Mouse (Mus musculus): Measurements from ENCODE around the gene Ccdc9. TPM values are rescaled to one million over a fixed set of nuclear protein-coding genes. Genes with fewer than 3 reads are reported as not detected.
"Not testable (repeated sequence)": the region's sequence is repeated elsewhere in the genome, so short reads cannot be mapped to it uniquely, and the experiment has no call there.

Ccdc9 gene
- polyA plus RNA-seq, 2 experiments = 4.2 to 24.7 TPM

DNA sequence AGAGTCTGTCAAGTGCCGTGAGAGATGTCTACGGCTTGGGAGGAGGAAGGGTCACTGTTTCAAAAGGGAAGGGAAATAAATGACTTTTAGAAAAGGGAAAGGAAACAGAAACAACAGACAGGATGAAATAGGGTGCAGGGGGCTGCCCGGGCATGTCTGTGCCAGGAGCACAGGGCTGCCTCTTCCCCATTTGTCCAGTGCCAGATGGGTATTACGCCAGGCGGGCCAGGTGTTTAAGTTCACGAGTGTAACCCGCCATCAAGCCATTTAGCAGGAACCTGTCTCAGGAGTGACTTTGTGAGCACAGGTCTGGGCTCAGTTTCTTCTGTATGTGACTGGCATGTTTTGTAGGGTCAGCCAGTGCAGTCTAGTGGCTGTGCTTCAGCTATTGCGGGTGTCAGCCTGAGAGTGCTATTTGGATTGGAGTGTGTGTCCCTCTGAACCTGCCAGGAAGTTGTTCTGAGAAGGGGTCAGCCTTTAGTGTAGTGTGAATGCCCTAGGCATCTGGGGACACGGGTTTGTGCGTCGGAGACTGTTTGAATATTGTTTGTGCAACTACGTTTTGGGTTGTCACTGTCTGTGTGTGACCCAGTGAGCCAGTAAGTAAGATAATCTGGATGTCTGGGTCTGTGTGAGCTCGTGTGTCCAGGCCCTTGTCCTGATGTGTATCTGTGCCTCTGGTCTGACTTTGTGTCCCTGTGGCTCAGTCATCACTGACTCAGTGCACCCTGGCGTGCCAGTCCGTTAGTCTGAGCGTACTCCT lies 22.1 kb upstream of the Ccdc9 start:
- Histone ChIP-seq H3K9ac (replicated peaks) (peak overlapping the region; percentile 87), H3K27me3 (ENCODE audit: control insufficient read depth, insufficient read depth, low read length) (peaks cover 10% of the 10 kb centered on the region), H3K4me1 (replicated peaks; ENCODE audit: control insufficient read depth in 2 of 2, insufficient read depth in 2 of 2, low read length in 1 of 2) (peaks cover 30 to 32% of the 10 kb centered on the region in 2 experiments), H3K4me2 (ENCODE audit: low read depth) (peak overlapping the region; percentile 99), H3K27ac (peak overlapping the region; percentile 87), H3K4me3 (ENCODE audit: insufficient read depth in 1 of 2, low read depth in 2 of 2, low read length in 2 of 2) (peak overlapping the region; percentile 47 to 92), H3K9me3 (ENCODE audit: control insufficient read depth, low read length) (no peaks in the 10 kb centered on the region), H3K36me3 (replicated peaks; ENCODE audit: control insufficient read depth, insufficient read depth, low read depth) (no peaks in the 10 kb centered on the region)
- WGBS (ENCODE audit: insufficient replicate concordance) = 37% methylated on average over 16 of the region's 16 CpGs
- no peak for TF ChIP-seq EP300 (IDR thresholded peaks at IDR 0.05; ENCODE audit: low read depth)
- no peak for ATAC-seq (ENCODE audit: insufficient read depth)
- DNase-seq (ENCODE audit: low read depth in 3 of 3, low spot score in 3 of 3) = no peak

DNA sequence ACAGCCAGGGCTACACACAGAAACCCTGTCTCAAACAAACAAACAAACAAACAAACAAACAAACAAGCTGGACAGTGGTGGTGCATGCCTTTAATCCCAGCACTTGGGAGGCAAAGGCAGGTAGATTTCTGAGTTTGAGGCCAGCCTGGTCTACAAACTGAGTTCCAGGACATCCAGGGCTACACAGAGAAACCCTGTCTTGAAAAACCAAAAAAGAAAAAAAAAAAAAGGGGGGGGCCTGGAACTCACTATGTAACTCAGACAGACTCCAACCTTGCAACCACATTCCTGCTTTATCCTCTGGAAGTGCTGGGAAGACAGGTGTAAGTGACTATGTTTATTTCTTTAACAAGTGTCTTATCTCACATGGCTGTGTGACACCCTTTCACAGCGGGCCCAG lies 21.5 kb upstream of the Ccdc9 start, which contains the start of gene Bbc3:
Gene Bbc3 (plus strand): TSS at position 301 of the 400 bp plus-strand sequence.
- Histone ChIP-seq H3K4me3 (ENCODE audit: insufficient read depth in 1 of 2, low read depth in 2 of 2, low read length in 2 of 2) (peak within 1 kb of the TSS; percentile 47 to 92), H3K27ac (peak within 1 kb of the TSS; percentile 87), H3K4me1 (replicated peaks; ENCODE audit: control insufficient read depth in 2 of 2, insufficient read depth in 2 of 2, low read length in 1 of 2) (peaks cover 27 to 28% of the 10 kb centered on the region in 2 experiments), H3K4me2 (ENCODE audit: low read depth) (peak within 1 kb of the TSS; percentile 99), H3K9ac (replicated peaks) (peak within 1 kb of the TSS; percentile 87)
- H3K9me3 ChIP-seq (ENCODE audit: control insufficient read depth, low read length); H3K36me3 ChIP-seq (replicated peaks; ENCODE audit: control insufficient read depth, insufficient read depth, low read depth); H3K27me3 ChIP-seq (ENCODE audit: control insufficient read depth, insufficient read depth, low read length); DNase-seq (ENCODE audit: low read depth in 3 of 3, low spot score in 3 of 3); ATAC-seq (ENCODE audit: insufficient read depth): not testable (repeated sequence)
- WGBS (ENCODE audit: insufficient replicate concordance) = 25% methylated on average over 1 of the region's 1 CpGs

DNA sequence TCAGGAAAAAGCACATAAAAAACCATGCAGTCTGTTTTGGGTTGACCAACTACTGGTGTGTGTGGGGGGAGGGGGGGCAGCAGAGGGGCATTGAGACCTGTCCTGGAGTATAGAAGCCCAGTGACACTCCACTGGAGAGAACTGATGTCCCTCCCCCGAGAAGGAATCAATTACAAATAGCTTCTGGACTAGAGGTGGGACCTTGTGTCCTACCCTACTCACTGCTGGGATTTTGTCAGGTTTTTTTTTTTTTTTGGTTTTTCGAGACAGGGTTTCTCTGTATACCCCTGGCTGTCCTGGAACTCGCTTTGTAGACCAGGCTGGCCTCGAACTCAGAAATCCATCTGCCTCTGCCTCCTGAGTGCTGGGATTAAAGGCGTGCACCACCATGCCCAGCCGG lies 20.5 kb upstream of the Ccdc9 start:
- WGBS (ENCODE audit: insufficient replicate concordance) = 57% methylated on average over 6 of the region's 6 CpGs
- H3K9me3 ChIP-seq (ENCODE audit: control insufficient read depth, low read length); DNase-seq (ENCODE audit: low read depth in 3 of 3, low spot score in 3 of 3); H3K27me3 ChIP-seq (ENCODE audit: control insufficient read depth, insufficient read depth, low read length); ATAC-seq (ENCODE audit: insufficient read depth); H3K9ac ChIP-seq (replicated peaks); H3K4me2 ChIP-seq (ENCODE audit: low read depth); H3K4me3 ChIP-seq (ENCODE audit: insufficient read depth in 1 of 2, low read depth in 2 of 2, low read length in 2 of 2); H3K27ac ChIP-seq; H3K36me3 ChIP-seq (replicated peaks; ENCODE audit: control insufficient read depth, insufficient read depth, low read depth): not testable (repeated sequence)
- peaks cover 17 to 20% of the 10 kb centered on the region in 2 experiments for H3K4me1 ChIP-seq (replicated peaks; ENCODE audit: control insufficient read depth in 2 of 2, insufficient read depth in 2 of 2, low read length in 1 of 2)

DNA sequence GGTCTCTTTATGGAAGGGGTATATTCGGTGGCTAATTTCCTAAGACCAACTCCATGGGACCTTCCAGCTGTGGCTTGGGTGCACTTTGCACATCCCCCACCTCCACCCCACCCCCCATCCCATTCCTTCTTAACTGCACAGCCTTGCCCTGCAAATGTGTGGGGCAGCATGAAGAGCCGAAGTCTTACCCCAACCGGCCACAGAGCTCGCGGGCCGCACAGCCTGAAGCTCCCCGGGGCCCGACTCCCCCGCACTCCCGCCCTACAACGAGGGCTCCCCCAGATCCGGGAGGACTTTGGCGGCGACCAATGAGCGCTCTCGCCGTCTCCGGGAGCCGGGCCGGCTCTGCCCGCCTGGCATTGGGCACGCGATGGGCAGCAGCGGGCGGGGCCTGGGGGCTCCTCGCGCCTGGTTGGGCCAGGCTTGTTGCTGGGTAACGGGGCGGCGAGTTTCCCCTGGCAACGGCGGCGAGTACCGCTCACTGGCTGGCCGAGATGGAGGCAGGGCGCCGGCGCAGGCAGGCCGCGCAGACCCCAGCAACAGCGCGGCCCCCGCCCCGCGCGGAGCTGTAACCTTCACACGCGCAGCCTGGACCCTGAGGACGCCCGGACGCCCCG lies 12.9 kb upstream of the Ccdc9 start:
- 3% methylated on average over 52 of the region's 52 CpGs for WGBS (ENCODE audit: insufficient replicate concordance)
- peak overlapping the region; percentile 47 for H3K4me2 ChIP-seq (ENCODE audit: low read depth)
- peaks cover 18% of the 10 kb centered on the region for H3K27me3 ChIP-seq (ENCODE audit: control insufficient read depth, insufficient read depth, low read length)
- H3K36me3 ChIP-seq (replicated peaks; ENCODE audit: control insufficient read depth, insufficient read depth, low read depth) = no peaks in the 10 kb centered on the region
- H3K4me3 ChIP-seq (ENCODE audit: insufficient read depth in 1 of 2, low read depth in 2 of 2, low read length in 2 of 2) = peak overlapping the region in 1 of 2 experiments; percentile 27; a peak in 1 of 4 replicates
- H3K9ac ChIP-seq (replicated peaks) = no peak overlapping the region
- DNase-seq (ENCODE audit: low read depth in 3 of 3, low spot score in 3 of 3) = no peak
- no peak for ATAC-seq (ENCODE audit: insufficient read depth)
- no peaks in the 10 kb centered on the region for H3K9me3 ChIP-seq (ENCODE audit: control insufficient read depth, low read length)
- no peak for TF ChIP-seq EP300 (IDR thresholded peaks at IDR 0.05; ENCODE audit: low read depth)
- no peak for TF ChIP-seq CTCF (IDR thresholded peaks at IDR 0.05; ENCODE audit: low read depth)
- peaks cover 11 to 23% of the 10 kb centered on the region in 2 experiments for H3K4me1 ChIP-seq (replicated peaks; ENCODE audit: control insufficient read depth in 2 of 2, insufficient read depth in 2 of 2, low read length in 1 of 2)
- no peak overlapping the region for H3K27ac ChIP-seq

DNA sequence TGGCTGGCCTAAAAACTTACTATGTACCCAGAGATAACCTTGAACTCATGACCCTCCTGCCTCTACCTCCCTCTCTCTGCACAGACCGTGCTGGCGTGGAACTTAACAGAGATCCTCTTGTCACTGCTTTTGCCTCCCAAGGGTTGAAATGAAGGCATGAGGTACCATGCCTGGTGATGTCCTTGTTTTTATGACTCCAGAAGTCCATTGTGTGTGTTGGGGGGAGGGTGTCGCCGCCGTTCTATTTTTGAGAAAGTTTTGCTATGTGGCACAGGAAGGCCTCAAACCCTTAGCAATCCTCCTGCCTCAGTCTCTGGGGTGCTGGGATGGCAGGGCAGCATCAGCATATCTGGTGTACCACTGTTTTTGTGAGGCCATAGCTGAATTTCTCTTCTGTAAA lies 12.3 kb upstream of the Ccdc9 start:
- Histone ChIP-seq H3K4me1 (replicated peaks; ENCODE audit: control insufficient read depth in 2 of 2, insufficient read depth in 2 of 2, low read length in 1 of 2) (peaks cover 15 to 25% of the 10 kb centered on the region in 2 experiments), H3K27me3 (ENCODE audit: control insufficient read depth, insufficient read depth, low read length) (peaks cover 18% of the 10 kb centered on the region)

More for the DNA sequence above, 12.3 kb upstream of the Ccdc9 start:
- 75% methylated on average over 5 of the region's 5 CpGs for WGBS (ENCODE audit: insufficient replicate concordance)
- H3K4me2 ChIP-seq (ENCODE audit: low read depth) = no peak overlapping the region
- ATAC-seq (ENCODE audit: insufficient read depth) = no peak
- no peaks in the 10 kb centered on the region for H3K36me3 ChIP-seq (replicated peaks; ENCODE audit: control insufficient read depth, insufficient read depth, low read depth)
- no peak for DNase-seq (ENCODE audit: low read depth in 3 of 3, low spot score in 3 of 3)
- H3K9me3 ChIP-seq (ENCODE audit: control insufficient read depth, low read length) = no peaks in the 10 kb centered on the region
- H3K27ac ChIP-seq = no peak overlapping the region
- H3K9ac ChIP-seq (replicated peaks) = no peak overlapping the region
- H3K4me3 ChIP-seq (ENCODE audit: insufficient read depth in 1 of 2, low read depth in 2 of 2, low read length in 2 of 2) = no peak overlapping the region
- TF ChIP-seq CTCF (IDR thresholded peaks at IDR 0.05; ENCODE audit: low read depth) (no peak), EP300 (IDR thresholded peaks at IDR 0.05; ENCODE audit: low read depth) (no peak)

Data from liver, embryonic 14.5 days (tissue).